8 mouse cellular contexts compared by ENCODE assay signal in genomic region chr12:102885735-102886134, GRCm38 (mm10).
DNase-seq lines count a peak whose midpoint lies in the region.

No protein-coding gene starts in this region.

- DNase-seq in kidney, adult 18-20 months = peak; percentile 9
- no peak for DNase-seq in kidney, adult 11 months
- DNase-seq in Muller cell, postnatal 12 days (ENCODE audit: inconsistent ontology term) = peak; percentile 18
- peak; percentile 37 for DNase-seq in cerebellum, adult 9-10 months
- DNase-seq in induced T-regulatory cell, adult 2 months (ENCODE audit: low read depth) = peak; percentile 13
- peak; percentile 26 for DNase-seq in mesoderm, embryonic 11.5 days (ENCODE audit: low read depth, low spot score)
- peak; percentile 38 to 42 for DNase-seq in thymus, postnatal 36 days
- no peak for DNase-seq in urinary bladder, postnatal 25 days (ENCODE audit: low spot score)

Comparison
In these comparisons a context has a peak if more than half of its experiments do, and no peak if none do; other contexts are left out.
1. DNase-seq: peak in kidney, adult 18-20 months (single experiment), Muller cell, postnatal 12 days (single experiment), cerebellum, adult 9-10 months (single experiment), induced T-regulatory cell, adult 2 months (single experiment), mesoderm, embryonic 11.5 days (single experiment) and thymus, postnatal 36 days (2 of 2); none in kidney, adult 11 months (single experiment) and urinary bladder, postnatal 25 days (single experiment).